Mouse (Mus musculus): Measurements from ENCODE around the gene 4930524B15Rik.
"Not testable (repeated sequence)": the region's sequence is repeated elsewhere in the genome, so short reads cannot be mapped to it uniquely, and the experiment has no call there.

The 4930524B15Rik gene

DNA sequence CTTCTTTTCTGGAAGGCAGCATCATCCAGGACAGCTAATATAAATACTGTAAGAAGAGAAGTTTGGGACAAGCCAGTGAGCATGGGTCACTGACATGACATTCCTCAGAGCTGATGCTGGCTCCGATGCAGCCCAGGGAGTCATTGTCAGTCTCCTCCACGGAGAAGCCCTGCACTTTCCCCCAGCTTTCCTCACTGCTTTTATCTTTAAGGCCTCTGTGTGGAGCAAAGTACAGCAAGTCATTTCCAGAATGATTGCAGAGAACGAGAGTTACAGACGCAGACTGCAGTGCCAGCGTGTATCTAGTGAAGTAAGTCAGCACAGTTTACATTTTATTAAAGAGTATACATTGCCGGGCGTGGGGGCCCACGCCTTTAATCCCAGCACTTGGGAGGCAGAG is 9.4 kb downstream of the 4930524B15Rik start:
- DNase-seq (ENCODE audit: low read depth, low spot score), result no peak
- H3K36me3 ChIP-seq (ENCODE audit: control insufficient read depth, insufficient read depth, low read length, poor library complexity, severe bottlenecking), result no peaks in the 10 kb centered on the region
- H3K27me3 ChIP-seq (ENCODE audit: control insufficient read depth, insufficient read depth, low read length, poor library complexity, severe bottlenecking), result no peaks in the 10 kb centered on the region

DNA sequence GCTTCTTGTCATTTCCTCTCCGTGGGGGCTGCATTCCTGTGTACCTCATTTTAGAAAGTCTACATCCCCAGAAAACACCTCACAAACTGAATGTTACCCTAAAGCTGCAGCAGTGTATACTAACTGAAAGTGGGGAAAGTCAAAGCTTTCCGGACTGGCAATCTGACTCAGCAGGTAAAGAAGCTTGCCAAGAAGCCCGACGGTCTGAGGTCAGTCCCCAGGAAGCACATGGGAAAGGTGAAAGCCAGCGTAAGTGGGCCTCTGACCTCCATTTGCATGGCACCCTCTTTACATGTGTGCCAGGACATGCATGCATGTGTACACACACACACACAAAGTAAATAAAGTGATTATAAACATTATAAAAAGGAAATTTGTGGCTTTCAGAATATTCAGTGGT is 10.3 kb downstream of the 4930524B15Rik start:
- no peak for DNase-seq (ENCODE audit: low read depth, low spot score)
- Histone ChIP-seq H3K27me3 (ENCODE audit: control insufficient read depth, insufficient read depth, low read length, poor library complexity, severe bottlenecking) (no peaks in the 10 kb centered on the region), H3K36me3 (ENCODE audit: control insufficient read depth, insufficient read depth, low read length, poor library complexity, severe bottlenecking) (no peaks in the 10 kb centered on the region)

DNA sequence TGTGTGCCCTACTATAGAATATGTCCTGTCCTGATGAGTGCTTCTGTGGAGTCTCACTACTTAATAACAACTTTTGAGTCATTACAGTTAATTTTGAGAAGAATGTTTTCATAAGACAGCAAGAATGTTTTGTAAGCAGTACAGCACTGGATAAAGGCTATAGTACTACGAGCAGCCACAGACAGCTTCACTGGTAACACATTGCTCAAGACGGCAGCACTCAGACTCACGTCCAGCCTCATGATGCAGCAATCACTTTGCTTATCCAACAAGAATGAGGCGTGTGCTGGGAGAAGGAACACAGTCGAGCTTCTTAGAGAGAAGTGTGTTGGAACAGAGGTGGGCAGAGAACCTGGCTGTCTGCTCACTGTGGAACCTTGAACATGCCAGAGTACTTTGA is 10.7 kb downstream of the 4930524B15Rik start:
- H3K36me3 ChIP-seq (ENCODE audit: control insufficient read depth, insufficient read depth, low read length, poor library complexity, severe bottlenecking), result no peaks in the 10 kb centered on the region
- H3K27me3 ChIP-seq (ENCODE audit: control insufficient read depth, insufficient read depth, low read length, poor library complexity, severe bottlenecking), result no peaks in the 10 kb centered on the region
- no peak for DNase-seq (ENCODE audit: low read depth, low spot score)

DNA sequence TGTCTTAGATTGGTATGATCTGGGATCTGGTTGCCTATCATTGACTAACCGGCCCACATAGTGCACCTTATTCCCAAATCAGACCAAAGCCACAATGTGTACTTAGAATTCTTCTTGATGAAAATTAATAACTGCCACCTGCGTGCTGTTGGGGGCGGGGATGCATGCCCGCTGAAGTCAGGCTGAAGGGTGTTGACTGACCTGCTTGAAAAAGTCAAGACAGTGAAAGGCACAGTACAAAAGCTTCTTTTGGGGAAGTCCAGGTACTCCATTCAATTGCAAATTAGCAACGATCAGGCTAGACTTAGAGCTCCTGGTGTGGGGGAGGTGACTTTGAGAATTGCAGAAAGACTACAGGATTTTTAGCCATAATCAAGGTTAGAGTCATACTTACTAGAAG is 14.7 kb downstream of the 4930524B15Rik start:
- not testable (repeated sequence) for H3K36me3 ChIP-seq (ENCODE audit: control insufficient read depth, insufficient read depth, low read length, poor library complexity, severe bottlenecking); DNase-seq (ENCODE audit: low read depth, low spot score); H3K27me3 ChIP-seq (ENCODE audit: control insufficient read depth, insufficient read depth, low read length, poor library complexity, severe bottlenecking)

DNA sequence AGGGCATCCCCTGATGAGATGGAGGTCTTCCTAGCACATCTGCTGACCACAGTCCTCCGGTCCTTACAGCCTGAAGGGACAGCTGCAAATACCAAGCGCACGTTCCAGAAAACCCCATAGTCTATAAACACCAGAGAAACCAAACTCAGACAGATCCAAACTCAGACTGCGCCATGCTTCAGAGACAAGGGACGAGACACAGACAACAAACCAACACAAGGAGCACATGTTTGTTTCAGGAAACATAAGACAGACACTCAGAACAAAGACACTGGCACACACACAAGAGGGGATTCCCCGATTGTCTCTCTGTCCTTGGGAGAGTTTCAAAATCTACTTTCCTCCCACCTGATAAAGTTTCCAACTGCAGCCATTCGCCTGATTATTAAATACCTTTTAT is 16.4 kb downstream of the 4930524B15Rik start:
- no peaks in the 10 kb centered on the region; the same call in 1 of the 2 replicates for H3K27me3 ChIP-seq (ENCODE audit: control insufficient read depth, insufficient read depth, low read length, poor library complexity, severe bottlenecking)
- H3K36me3 ChIP-seq (ENCODE audit: control insufficient read depth, insufficient read depth, low read length, poor library complexity, severe bottlenecking), result no peaks in the 10 kb centered on the region
- no peak for DNase-seq (ENCODE audit: low read depth, low spot score)

DNA sequence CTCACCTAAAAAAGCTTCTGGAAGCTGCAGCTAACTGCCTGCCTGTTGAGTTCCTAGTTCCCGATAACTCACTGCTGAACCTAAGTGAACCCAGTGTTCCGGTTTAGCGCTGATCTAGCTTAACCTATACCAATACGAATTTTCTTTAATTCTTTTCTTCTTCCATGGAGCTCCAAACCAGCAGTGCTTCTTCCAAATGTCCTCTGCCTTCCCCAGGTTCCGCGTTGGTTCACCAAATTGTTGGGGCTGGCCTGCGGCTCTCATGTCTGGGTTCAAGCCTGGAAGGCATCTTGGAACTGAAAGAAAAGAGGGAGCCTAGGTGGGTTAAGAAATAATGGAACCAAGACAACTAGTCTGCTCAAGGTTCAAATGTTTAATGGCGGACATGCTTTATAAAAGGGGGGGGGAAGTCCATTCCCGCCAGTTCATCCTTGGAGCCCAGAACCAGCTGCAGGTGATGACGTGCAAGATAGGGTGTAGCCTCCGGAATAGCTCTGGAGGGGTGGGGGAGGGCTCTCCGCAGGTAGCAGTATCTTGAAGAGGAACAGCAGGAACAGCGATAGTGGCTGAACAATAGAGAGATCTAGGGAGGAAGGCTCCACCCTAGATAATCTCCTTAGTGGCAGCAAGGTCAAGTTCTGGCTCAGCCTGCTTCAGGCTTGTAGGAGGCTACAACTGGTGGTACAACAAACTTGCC is 17.0 kb downstream of the 4930524B15Rik start:
- DNase-seq (ENCODE audit: low read depth, low spot score); H3K27me3 ChIP-seq (ENCODE audit: control insufficient read depth, insufficient read depth, low read length, poor library complexity, severe bottlenecking); H3K36me3 ChIP-seq (ENCODE audit: control insufficient read depth, insufficient read depth, low read length, poor library complexity, severe bottlenecking): not testable (repeated sequence)

DNA sequence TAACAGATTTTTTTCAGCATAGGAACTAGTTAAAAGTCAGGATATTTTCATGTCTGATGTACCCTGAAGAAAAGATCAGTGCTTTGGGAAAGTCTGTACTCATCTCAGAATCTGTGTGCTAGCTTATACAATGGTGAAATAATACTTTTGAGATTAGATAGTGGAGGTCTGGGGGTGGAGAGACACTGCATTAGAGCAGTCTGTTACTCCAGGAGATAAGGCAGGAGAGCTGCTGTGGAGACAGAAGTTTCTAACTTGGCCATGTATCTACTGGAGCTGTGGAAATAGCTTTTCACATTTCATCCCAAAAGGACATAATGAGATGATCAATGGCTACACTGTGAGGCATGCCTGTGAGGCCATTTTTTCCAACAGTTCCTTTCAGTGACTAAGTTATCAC is 17.9 kb downstream of the 4930524B15Rik start:
- no peaks in the 10 kb centered on the region for H3K36me3 ChIP-seq (ENCODE audit: control insufficient read depth, insufficient read depth, low read length, poor library complexity, severe bottlenecking)
- no peaks in the 10 kb centered on the region; the same call in 1 of the 2 replicates for H3K27me3 ChIP-seq (ENCODE audit: control insufficient read depth, insufficient read depth, low read length, poor library complexity, severe bottlenecking)
- no peak for DNase-seq (ENCODE audit: low read depth, low spot score)

DNA sequence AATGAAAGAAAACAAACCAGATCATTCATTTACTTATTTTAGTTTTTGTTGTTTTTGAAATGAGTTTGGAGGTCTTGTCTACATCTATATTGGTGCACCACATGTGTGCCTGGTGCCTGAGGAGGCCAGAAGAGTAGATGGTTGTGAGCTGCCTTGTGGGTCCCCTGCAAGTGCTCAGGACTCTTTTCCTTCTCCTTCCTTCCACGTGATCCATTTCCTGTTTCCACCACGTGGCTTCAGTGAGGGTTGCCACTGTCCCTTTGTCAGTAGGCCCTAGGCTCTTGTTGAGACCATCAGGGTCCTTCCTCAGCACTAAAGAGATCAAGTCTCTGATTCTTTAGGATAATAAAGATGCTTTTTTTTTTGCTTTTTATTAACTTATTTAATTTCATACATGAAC is 19.4 kb downstream of the 4930524B15Rik start:
- no peaks in the 10 kb centered on the region; the same call in 1 of the 2 replicates for H3K27me3 ChIP-seq (ENCODE audit: control insufficient read depth, insufficient read depth, low read length, poor library complexity, severe bottlenecking)
- H3K36me3 ChIP-seq (ENCODE audit: control insufficient read depth, insufficient read depth, low read length, poor library complexity, severe bottlenecking), result no peaks in the 10 kb centered on the region
- no peak for DNase-seq (ENCODE audit: low read depth, low spot score)

DNA sequence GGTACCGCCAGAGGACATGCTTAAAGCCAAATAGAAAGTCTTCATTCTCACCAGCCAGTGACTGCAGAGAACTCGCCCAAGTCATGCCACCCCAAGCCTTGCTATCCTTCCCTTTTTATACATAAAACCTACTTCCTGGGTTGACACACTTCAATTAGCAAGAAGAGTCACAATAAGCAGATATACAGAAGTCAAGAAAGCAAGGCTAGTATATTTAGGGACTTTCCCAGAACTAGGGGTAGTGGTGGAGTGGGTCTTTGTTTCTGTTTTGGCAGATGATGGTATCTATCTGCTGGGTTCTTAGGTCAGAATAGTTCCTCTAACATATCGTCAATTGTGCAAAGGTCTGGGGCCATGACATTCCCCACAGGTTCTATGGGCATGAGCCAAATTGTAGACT is 27.1 kb downstream of the 4930524B15Rik start:
- peak; percentile 39 for DNase-seq (ENCODE audit: low read depth, low spot score)

DNA sequence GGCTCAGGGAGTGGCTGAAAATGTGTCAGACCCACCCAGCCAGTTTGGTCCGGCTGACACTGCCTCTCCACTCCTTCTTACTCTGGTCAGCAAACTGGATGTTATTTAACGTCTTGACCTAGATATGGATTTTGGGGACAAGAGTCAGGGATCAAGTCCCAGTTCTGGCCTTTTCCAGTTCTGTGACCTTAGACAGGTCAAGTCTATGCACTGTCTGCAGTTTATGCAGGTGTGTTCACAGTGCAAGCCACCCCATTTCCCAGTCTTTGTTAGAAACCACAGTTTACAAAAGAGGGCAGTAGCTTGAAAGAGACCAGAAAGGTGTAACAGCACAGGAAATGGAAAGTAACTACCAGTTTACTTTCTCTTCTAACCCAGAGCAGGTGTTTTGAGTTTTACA is 34.3 kb downstream of the 4930524B15Rik start:
- H3K27me3 ChIP-seq (ENCODE audit: control insufficient read depth, insufficient read depth, low read length, poor library complexity, severe bottlenecking), result no peaks in the 10 kb centered on the region
- no peak for DNase-seq (ENCODE audit: low read depth, low spot score)
- no peaks in the 10 kb centered on the region for H3K36me3 ChIP-seq (ENCODE audit: control insufficient read depth, insufficient read depth, low read length, poor library complexity, severe bottlenecking)

More for the DNA sequence above, 27.1 kb downstream of the 4930524B15Rik start:
- H3K27me3 ChIP-seq (ENCODE audit: control insufficient read depth, insufficient read depth, low read length, poor library complexity, severe bottlenecking), result no peaks in the 10 kb centered on the region
- H3K36me3 ChIP-seq (ENCODE audit: control insufficient read depth, insufficient read depth, low read length, poor library complexity, severe bottlenecking), result no peaks in the 10 kb centered on the region

DNA sequence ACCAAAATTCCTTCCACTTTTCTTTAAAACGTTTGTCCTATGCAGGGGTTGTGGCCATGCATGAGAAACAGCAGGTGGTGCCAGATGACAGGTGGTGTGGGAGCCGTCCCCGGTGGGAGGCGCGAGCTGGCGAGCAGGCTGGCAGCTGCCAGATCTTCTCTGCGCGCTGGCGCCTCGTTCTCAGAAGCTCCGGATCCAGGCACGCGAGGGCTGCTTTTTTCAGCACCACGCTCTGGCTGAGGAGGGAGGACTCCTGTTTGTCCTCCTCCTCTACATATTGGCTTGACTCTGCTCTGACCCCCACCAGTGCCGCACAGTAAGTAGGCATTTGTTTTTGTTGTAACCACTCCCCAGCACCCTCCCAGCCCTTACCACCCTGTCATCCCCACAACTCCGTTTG is 34.9 kb downstream of the 4930524B15Rik start, which contains the start of gene Nsg2:
Nsg2 (plus strand) TSS at position 183 of the 400 bp plus-strand sequence.
- DNase-seq (ENCODE audit: low read depth, low spot score), result peak; percentile 72
- Histone ChIP-seq H3K27me3 (ENCODE audit: control insufficient read depth, insufficient read depth, low read length, poor library complexity, severe bottlenecking) (no peaks in the 10 kb centered on the region), H3K36me3 (ENCODE audit: control insufficient read depth, insufficient read depth, low read length, poor library complexity, severe bottlenecking) (no peaks in the 10 kb centered on the region)

DNA sequence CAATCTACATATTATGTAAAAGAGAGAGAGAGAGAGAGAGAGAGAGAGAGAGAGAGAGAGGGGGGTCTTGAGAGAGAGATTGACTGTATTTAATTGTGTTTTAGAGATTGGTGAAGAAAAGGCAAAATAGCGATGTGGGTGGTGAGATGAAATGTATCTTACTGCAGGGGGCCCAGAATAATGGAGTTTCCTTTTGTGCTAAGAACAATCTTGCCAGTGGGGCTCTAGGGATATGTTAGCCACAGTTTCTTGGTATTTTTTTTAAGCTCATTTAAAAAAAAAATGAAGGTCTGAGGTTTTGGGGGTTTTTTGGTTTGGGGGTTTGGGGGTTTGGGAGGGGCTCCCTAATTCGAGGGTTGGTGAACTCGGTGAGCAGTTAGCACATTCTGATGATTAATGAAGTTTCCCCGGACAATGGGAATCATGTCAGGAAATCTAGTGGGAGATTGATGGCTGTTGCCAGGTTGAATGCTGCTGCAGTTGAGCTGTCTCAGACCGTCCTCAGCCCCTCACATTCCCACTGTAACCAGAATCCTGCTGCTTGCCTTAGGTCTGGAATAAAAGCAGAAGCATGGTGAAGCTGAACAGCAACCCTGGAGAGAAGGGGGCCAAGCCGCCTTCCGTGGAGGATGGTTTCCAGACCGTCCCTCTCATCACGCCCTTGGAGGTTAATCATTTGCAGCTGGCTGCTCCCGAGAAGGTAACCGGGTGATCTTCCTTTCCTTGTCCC is 36.0 kb downstream of the 4930524B15Rik start:
- no peak for DNase-seq (ENCODE audit: low read depth, low spot score)
- H3K36me3 ChIP-seq (ENCODE audit: control insufficient read depth, insufficient read depth, low read length, poor library complexity, severe bottlenecking), result no peaks in the 10 kb centered on the region
- no peaks in the 10 kb centered on the region for H3K27me3 ChIP-seq (ENCODE audit: control insufficient read depth, insufficient read depth, low read length, poor library complexity, severe bottlenecking)

DNA sequence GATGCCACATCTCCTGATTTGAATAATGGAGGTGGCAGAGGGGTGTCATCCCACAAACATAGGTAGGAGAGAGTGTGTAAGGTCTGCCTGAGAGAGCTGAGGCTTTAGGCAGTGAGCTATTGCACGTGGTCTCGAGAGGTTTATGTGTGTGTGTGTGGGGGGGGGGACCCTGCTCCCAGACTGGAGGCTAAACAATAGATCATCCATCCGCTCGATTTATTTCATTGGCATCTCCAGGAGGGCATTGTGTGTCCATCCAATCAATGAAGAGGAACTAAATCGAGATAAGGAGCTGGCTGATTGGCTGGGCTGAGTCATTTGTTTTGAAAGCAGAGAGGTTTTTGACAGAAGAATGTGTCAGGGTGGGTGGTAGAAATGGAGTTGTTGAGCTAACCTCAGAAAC is 37.3 kb downstream of the 4930524B15Rik start:
- Histone ChIP-seq H3K27me3 (ENCODE audit: control insufficient read depth, insufficient read depth, low read length, poor library complexity, severe bottlenecking) (no peaks in the 10 kb centered on the region), H3K36me3 (ENCODE audit: control insufficient read depth, insufficient read depth, low read length, poor library complexity, severe bottlenecking) (no peaks in the 10 kb centered on the region)
- DNase-seq (ENCODE audit: low read depth, low spot score), result no peak

DNA sequence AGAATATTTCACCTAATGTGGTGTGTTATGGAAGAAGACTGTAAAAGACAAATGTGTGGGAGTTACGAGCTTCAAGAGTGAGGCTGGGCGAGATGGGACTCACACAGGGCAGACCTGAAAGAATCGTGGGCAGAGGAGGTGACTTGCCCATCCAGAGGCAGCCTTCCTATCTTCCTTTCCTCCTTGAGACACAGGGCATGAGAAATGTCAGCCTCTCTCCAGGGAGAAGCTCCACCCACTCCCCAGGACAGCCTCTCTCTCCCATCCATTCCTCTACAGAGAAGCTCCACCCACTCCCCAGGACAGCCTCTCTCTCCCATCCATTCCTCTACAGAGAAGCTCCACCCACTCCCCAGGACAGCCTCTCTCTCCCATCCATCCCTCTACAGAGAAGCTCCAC is 42.7 kb downstream of the 4930524B15Rik start:
- not testable (repeated sequence) for DNase-seq (ENCODE audit: low read depth, low spot score); H3K36me3 ChIP-seq (ENCODE audit: control insufficient read depth, insufficient read depth, low read length, poor library complexity, severe bottlenecking); H3K27me3 ChIP-seq (ENCODE audit: control insufficient read depth, insufficient read depth, low read length, poor library complexity, severe bottlenecking)

DNA sequence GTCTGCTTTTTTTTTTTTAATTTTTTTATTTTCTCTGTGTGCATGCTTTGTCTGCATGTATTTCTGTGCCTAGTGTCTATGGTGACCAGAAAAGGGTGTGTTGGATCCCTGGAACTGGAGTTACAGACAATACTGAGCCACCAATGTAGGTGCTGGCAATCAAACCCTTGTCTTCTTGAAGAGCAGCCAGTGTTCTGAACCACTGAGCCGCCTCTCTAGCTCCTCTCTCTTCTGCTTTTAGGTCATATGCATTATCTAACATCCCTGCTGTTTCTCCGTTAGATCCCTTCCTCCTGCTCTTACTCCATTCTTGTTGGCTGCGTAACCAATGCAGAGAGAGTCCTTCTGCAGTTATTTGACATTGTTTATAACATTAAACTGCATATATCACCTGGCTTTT is 43.5 kb downstream of the 4930524B15Rik start:
- Histone ChIP-seq H3K36me3 (ENCODE audit: control insufficient read depth, insufficient read depth, low read length, poor library complexity, severe bottlenecking) (no peaks in the 10 kb centered on the region), H3K27me3 (ENCODE audit: control insufficient read depth, insufficient read depth, low read length, poor library complexity, severe bottlenecking) (no peaks in the 10 kb centered on the region)
- no peak for DNase-seq (ENCODE audit: low read depth, low spot score)
